Mouse (Mus musculus) olfactory bulb, adult 2 months (tissue): ENCODE results near the gene Ccdc88c.

Experiments used
- CTCF ChIP-seq: fragments of 200-500 bp; IDR thresholded peaks from 2 replicates; pipeline ENCODE4 v1.5.1; 2012; ENCODE audit warnings: low read depth, mild to moderate bottlenecking, low read length, moderate library complexity; ENCODE audit not compliant: insufficient read depth
- POLR2A ChIP-seq: fragments of 200-500 bp; IDR thresholded peaks from 2 replicates; pipeline ENCODE4 v1.6.1; 2012; ENCODE audit warnings: mild to moderate bottlenecking, low read depth, low read length, moderate library complexity; ENCODE audit not compliant: insufficient read depth

- TF ChIP-seq CTCF (no peak), POLR2A (no peak)
Observed at GRCm38 (mm10) chr12:100934796-100935195, 94.1 kb downstream of the Ccdc88c start.
